Mouse (Mus musculus) spleen, postnatal 4 days (tissue): ENCODE data around the gene Lyve1.
A peak's percentile ranks its signal among the peaks of the same experiment; 100 is the strongest.

Experiments
- DNase-seq, 2 experiments: peaks; one replicate each; pipeline ENCODE4 v3.0.0; 2022; ENCODE audit warnings: low spot score in 2 of 2

The Lyve1 gene

GRCm38 (mm10) chr7:110809585-110810557 is 53.2 kb downstream of the Lyve1 start:
- DNase-seq: peak in 1 of 2 experiments; percentile 56

- no peak for DNase-seq
Observed at GRCm38 (mm10) chr7:110808962-110809361, 54.1 kb downstream of the Lyve1 start.

DNA sequence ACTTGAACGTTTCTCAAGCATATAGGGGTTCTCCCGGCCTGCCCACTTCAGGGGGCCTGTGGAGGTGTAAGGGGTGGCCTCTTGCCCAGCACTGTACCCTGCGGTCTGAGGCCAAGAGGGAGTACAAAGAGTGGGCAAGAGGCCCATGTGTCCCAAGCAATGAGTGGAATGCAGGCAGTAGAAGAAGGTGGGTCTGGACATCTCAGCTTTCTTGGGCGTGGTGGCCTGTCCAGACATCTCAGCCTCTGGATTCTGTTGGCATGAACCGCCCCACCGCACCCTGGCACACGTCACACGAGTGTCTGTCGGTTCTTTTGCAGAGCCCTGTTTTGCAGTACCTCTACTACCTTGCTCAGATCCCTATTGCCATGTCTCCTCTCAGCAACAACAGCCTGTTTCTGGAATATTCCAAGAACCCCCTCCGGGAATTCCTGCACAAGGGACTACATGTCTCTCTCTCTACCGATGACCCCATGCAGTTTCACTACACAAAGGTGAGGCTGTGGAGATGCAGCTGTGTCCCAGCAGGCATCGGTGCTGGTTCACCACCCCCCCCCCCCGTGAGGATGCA is 55.5 kb downstream of the Lyve1 start:
- DNase-seq: no peak

- no peak for DNase-seq
Observed at GRCm38 (mm10) chr7:110804266-110804665, 58.8 kb downstream of the Lyve1 start.

DNA sequence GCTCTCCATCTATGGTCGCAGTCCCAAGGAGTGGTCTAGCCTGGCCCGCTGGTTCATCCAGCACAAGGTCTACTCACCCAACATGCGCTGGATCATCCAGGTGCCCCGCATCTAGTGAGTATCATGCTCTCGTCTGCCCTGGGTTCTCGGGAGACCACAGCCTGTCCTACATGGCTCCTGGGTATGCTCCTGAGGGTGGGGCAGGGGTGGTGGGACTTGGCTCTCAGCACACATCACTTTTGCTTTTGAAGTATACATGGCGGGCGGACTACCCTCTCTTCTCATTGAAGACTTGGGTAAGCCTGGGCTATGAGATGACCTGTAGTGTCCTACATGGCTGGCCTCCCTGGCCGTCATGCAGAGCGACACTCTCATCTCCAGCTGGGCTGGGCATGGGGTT is 59.9 kb downstream of the Lyve1 start:
- no peak for DNase-seq

DNA sequence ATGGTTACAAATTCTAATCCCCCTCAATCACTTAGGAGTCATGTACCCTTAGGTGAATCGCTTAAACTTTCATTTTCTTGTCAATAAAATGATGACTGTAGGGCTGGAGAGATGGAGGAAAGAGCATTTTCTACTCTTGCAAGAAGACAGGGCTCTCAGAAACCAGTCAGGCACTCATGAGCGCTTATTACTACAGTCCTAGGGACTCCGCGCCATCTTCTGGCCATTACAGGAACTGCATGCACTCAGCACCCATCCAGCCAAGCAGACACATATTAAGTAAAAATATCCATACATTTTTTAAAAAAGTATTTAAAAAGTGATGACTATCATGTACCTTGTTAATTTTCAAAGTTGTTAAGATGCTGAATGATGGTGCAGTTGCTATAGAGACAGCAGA is 62.0 kb downstream of the Lyve1 start:
- peak; percentile 81 to 93 for DNase-seq
